Mouse (Mus musculus): ENCODE results near the gene Lypla2. TPM values are rescaled to one million over a fixed set of nuclear protein-coding genes. Genes with fewer than 3 reads are reported as not detected.

Lypla2 gene
- total and polyA plus RNA-seq, 3 experiments = 54.9 to 91.8 (median 57.2) TPM

DNA sequence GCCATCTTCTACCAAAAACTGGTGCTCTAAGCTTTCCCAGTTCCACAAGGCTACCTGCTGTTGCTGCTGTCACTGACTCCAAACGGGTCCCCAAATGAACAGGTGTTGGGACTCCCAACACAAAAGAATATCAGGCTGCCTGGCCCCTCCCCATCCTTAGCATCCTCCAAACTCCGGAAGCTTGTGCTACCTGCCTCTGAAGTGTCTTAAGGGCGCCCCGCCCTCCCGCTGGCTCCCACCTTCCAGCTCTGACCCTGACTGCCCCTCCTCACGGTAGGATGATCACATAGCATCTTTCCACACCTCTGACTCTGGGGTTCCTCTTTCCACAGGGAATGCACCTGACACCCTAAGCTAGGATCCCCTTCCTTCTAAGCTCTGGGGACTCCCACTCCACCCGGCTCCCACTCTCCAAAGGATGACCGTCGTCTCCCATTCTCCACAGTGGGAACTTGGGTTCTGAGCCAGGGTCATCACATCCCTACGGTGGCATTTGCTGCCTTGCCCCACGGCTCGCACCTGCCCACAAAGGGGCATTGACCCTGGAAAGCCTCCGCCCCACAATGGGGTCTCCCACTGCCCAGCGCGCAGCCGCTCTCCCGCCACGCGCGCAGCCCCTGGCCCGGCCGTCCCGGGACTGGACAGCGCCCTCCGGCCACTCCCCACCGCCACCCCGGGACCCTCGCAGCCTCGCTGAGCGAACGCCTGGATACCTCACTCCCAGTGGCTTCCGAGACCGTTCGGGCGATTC, 446 bp downstream of the Lypla2 start:
- H3K27ac ChIP-seq (ENCODE audit: insufficient read depth, low read depth) = peak overlapping the region; percentile 10; the same call in 1 of the 2 replicates
- dilution Hi-C loops (cut with MboI; ENCODE audit: extremely low pct_ligation_motif_present, extremely low pct_unique_long_range_greater_than_20kb, low sequenced_read_pairs) (no loop called here), in situ Hi-C loops (cut with MboI; ENCODE audit: low pct_ligation_motif_present, low pct_unique_long_range_greater_than_20kb, low sequenced_read_pairs) (no loop called here)
- H3K79me2 ChIP-seq (replicated peaks; ENCODE audit: control insufficient read depth, extremely low read depth, insufficient read depth, poor library complexity, severe bottlenecking) = peaks cover 17% of the 10 kb centered on the region
- H3K27me3 ChIP-seq (replicated peaks) = no peaks in the 10 kb centered on the region
- H3K4me1 ChIP-seq (ENCODE audit: control insufficient read depth in 1 of 2, insufficient read depth in 2 of 2) = peaks cover 5 to 25% of the 10 kb centered on the region in 2 experiments
- peak overlapping the region; percentile 40 for H3K4me2 ChIP-seq (ENCODE audit: insufficient read depth, low read depth, poor library complexity, severe bottlenecking)
- peak overlapping the region; percentile 73 for H3K9ac ChIP-seq (ENCODE audit: insufficient read depth, low read depth)
- no peak for DNase-seq (ENCODE audit: extremely low read depth)
- H3K9me3 ChIP-seq (replicated peaks; ENCODE audit: low read length) = no peaks in the 10 kb centered on the region
- peaks cover 53 to 70% of the 10 kb centered on the region in 2 experiments for H3K36me3 ChIP-seq (replicated peaks in 1 of 2; ENCODE audit: control insufficient read depth in 1 of 2, insufficient read depth in 1 of 2, low read length in 1 of 2)
- TF ChIP-seq NRF1 (IDR thresholded peaks at IDR 0.05; ENCODE audit: low read depth, low read length) (peak; percentile 60; the same call in 1 of the 2 replicates), TCF12 (IDR thresholded peaks at IDR 0.05; ENCODE audit: low read depth, low read length) (no peak), IRF4 (IDR thresholded peaks at IDR 0.05; ENCODE audit: low read depth, low read length) (0 out of 2 replicates have a peak, but pooled peaks have one; percentile 54)
- peak overlapping the region; percentile 79 to 90 (median 89) for H3K4me3 ChIP-seq (replicated peaks in 1 of 3; ENCODE audit: low read depth in 2 of 3, low read length in 2 of 3, poor library complexity in 1 of 3)

DNA sequence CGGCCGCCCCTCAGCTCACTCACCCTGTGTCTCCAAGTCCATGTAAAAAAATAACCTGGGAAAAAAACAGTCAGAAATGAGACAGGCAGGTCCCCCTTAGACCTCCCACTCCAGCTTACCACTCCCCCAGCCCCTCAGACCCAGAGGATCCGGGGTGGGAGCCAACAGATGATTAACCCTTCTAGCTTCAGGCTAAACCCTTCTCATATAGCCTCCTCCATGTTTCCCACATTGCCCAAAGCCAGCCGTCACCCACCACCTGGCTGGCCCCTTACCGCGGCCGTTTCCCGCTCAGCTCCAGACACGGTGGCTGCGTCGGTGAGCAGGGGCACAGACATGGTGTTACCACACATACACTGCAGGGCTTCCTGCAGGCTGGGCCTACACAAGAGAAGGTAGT, 1.8 kb downstream of the Lypla2 start:
- no peak for DNase-seq (ENCODE audit: extremely low read depth)
- no peaks in the 10 kb centered on the region for H3K9me3 ChIP-seq (replicated peaks; ENCODE audit: low read length)
- peaks cover 54 to 69% of the 10 kb centered on the region in 2 experiments for H3K36me3 ChIP-seq (replicated peaks in 1 of 2; ENCODE audit: control insufficient read depth in 1 of 2, insufficient read depth in 1 of 2, low read length in 1 of 2)
- TF ChIP-seq IRF4 (IDR thresholded peaks at IDR 0.05; ENCODE audit: low read depth, low read length) (no peak), MXI1 (IDR thresholded peaks at IDR 0.05; ENCODE audit: low read depth, low read length) (no peak), NELFE (IDR thresholded peaks at IDR 0.05; ENCODE audit: low read depth, low read length) (no peak), MAFK (IDR thresholded peaks at IDR 0.05; ENCODE audit: insufficient replicate concordance, low read length) (no peak), NRF1 (IDR thresholded peaks at IDR 0.05; ENCODE audit: low read depth, low read length) (no peak), BHLHE40 (IDR thresholded peaks at IDR 0.05; ENCODE audit: low read depth, low read length) (no peak)
- peaks cover 5 to 25% of the 10 kb centered on the region in 2 experiments for H3K4me1 ChIP-seq (ENCODE audit: control insufficient read depth in 1 of 2, insufficient read depth in 2 of 2)
- H3K27ac ChIP-seq (ENCODE audit: insufficient read depth, low read depth) = no peak overlapping the region
- dilution Hi-C loops (cut with MboI; ENCODE audit: extremely low pct_ligation_motif_present, extremely low pct_unique_long_range_greater_than_20kb, low sequenced_read_pairs) (no loop called here), in situ Hi-C loops (cut with MboI; ENCODE audit: low pct_ligation_motif_present, low pct_unique_long_range_greater_than_20kb, low sequenced_read_pairs) (no loop called here)
- H3K4me2 ChIP-seq (ENCODE audit: insufficient read depth, low read depth, poor library complexity, severe bottlenecking) = no peak overlapping the region
- H3K4me3 ChIP-seq (replicated peaks in 1 of 3; ENCODE audit: low read depth in 2 of 3, low read length in 2 of 3, poor library complexity in 1 of 3) = no peak overlapping the region
- H3K9ac ChIP-seq (ENCODE audit: insufficient read depth, low read depth) = no peak overlapping the region
- peaks cover 17% of the 10 kb centered on the region for H3K79me2 ChIP-seq (replicated peaks; ENCODE audit: control insufficient read depth, extremely low read depth, insufficient read depth, poor library complexity, severe bottlenecking)
- H3K27me3 ChIP-seq (replicated peaks) = no peaks in the 10 kb centered on the region

DNA sequence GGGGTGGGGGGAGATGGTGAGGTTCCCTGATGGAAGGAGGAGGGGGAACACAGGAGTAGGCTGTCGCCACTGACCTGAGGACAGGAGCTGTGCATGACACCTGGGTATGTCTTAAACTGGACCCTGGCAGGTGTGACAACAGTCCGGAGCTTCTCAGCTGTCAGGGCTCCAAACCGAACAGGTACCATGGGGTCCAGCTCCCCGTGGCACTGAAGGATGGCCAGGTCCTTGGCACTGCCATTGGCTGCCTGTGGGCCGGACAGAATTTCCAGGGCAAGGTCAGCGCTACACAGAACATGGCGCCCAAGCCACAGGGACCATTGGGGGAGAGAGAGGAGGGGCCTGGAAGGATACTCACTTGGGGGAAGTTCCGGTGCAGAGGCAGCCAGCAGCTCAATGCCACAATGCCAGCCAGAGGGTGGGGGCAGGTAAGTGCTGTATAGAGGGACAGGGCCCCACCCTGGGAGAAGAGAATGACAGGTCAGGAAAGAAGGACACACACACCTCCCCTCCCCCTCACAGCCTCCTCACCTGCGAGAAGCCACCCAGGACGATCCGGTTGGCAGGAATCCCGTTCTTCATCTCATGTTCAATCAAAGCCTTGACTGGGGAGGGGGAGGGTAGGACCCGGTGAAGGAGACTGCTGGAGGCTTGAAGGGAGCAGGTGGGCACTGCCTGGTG, 3.2 kb downstream of the Lypla2 start:
- Histone ChIP-seq H3K27ac (ENCODE audit: insufficient read depth, low read depth) (no peak overlapping the region), H3K4me2 (ENCODE audit: insufficient read depth, low read depth, poor library complexity, severe bottlenecking) (no peak overlapping the region), H3K36me3 (replicated peaks in 1 of 2; ENCODE audit: control insufficient read depth in 1 of 2, insufficient read depth in 1 of 2, low read length in 1 of 2) (peaks cover 46 to 64% of the 10 kb centered on the region in 2 experiments), H3K27me3 (replicated peaks) (no peaks in the 10 kb centered on the region), H3K4me3 (replicated peaks in 1 of 3; ENCODE audit: low read depth in 2 of 3, low read length in 2 of 3, poor library complexity in 1 of 3) (no peak overlapping the region), H3K9me3 (replicated peaks; ENCODE audit: low read length) (no peaks in the 10 kb centered on the region), H3K4me1 (ENCODE audit: control insufficient read depth in 1 of 2, insufficient read depth in 2 of 2) (peaks cover 12 to 37% of the 10 kb centered on the region in 2 experiments), H3K9ac (ENCODE audit: insufficient read depth, low read depth) (no peak overlapping the region), H3K79me2 (replicated peaks; ENCODE audit: control insufficient read depth, extremely low read depth, insufficient read depth, poor library complexity, severe bottlenecking) (peaks cover 17% of the 10 kb centered on the region)
- dilution Hi-C loops (cut with MboI; ENCODE audit: extremely low pct_ligation_motif_present, extremely low pct_unique_long_range_greater_than_20kb, low sequenced_read_pairs) (no loop called here), in situ Hi-C loops (cut with MboI; ENCODE audit: low pct_ligation_motif_present, low pct_unique_long_range_greater_than_20kb, low sequenced_read_pairs) (no loop called here)
- TF ChIP-seq POLR2A (IDR thresholded peaks at IDR 0.05; ENCODE audit: low read depth, low read length) (no peak), MAX (IDR thresholded peaks at IDR 0.05; ENCODE audit: low read length) (no peak), ZMIZ1 (IDR thresholded peaks at IDR 0.05; ENCODE audit: low read depth, low read length) (no peak), IRF4 (IDR thresholded peaks at IDR 0.05; ENCODE audit: low read depth, low read length) (no peak), JUND (conservative IDR thresholded peaks at IDR 0.05; ENCODE audit: low read depth, low read length) (no peak), NRF1 (IDR thresholded peaks at IDR 0.05; ENCODE audit: low read depth, low read length) (no peak), RCOR1 (conservative IDR thresholded peaks at IDR 0.05; ENCODE audit: low read depth, low read length) (no peak), PAX5 (IDR thresholded peaks at IDR 0.05; ENCODE audit: low read length) (no peak), MYC (IDR thresholded peaks at IDR 0.05; ENCODE audit: low read depth, low read length) (no peak), USF1 (IDR thresholded peaks at IDR 0.05; ENCODE audit: low read depth, low read length) (no peak), ZKSCAN1 (IDR thresholded peaks at IDR 0.05; ENCODE audit: borderline replicate concordance, low read depth, low read length) (no peak), UBTF (IDR thresholded peaks at IDR 0.05; ENCODE audit: low read depth, low read length) (no peak), SMC3 (IDR thresholded peaks at IDR 0.05; ENCODE audit: low read depth, low read length) (no peak), ZC3H11A (IDR thresholded peaks at IDR 0.05; ENCODE audit: low read depth, low read length) (no peak), MAZ (IDR thresholded peaks at IDR 0.05; ENCODE audit: low read depth, low read length) (no peak), MAFK (IDR thresholded peaks at IDR 0.05; ENCODE audit: insufficient replicate concordance, low read length) (no peak), USF2 (conservative IDR thresholded peaks at IDR 0.05; ENCODE audit: low read depth, low read length) (no peak), ETS1 (conservative IDR thresholded peaks at IDR 0.05; ENCODE audit: low read depth, low read length) (no peak)
- no peak for DNase-seq (ENCODE audit: extremely low read depth)
